Comparison of ENCODE assay signal across 8 mouse cellular contexts in the genomic region with DNA sequence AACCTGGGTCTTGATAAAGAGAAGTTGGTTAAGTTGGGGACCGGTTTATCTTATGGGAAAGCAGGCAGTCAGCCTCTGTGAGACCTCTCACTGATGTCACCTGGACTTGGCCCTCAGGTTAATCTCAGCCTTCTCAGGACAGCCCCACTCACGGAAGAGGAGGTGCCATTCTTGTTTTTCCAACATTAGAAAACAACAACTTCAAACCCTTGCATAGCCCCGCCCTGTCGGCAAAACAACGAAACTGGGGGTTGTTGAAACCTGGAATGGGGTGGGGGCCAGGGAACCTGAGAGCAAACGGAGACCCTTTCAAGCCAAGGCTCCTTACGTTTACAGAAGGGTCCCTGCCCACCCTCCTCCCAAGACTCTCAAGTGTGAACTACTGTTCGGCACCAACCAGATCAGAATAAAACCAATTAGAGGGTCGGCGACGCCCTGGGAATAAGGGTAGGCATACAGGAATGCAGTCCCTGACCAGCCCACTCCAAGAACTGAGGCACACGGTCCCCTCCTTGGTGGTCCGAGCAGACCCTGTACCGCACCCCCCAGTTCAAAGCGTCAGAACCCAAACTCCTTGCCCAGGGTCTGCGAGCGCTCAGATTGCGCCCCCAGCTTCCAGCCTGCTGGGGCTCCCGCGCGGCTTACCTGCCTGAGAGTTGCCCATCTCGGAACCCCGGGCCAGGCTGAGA. TPM values are rescaled to one million over a fixed set of nuclear protein-coding genes. Genes with fewer than 3 reads are reported as not detected.
DNase-seq lines count a peak whose midpoint lies in the region; ATAC-seq lines count a peak whose summit lies in the region.

No protein-coding gene starts in this region.

- peak overlapping the region; percentile 99 for H3K4me2 ChIP-seq in heart, embryonic 15.5 days
- peak overlapping the region; percentile 83 for H3K4me2 ChIP-seq in embryonic facial prominence, embryonic 15.5 days (replicated peaks)
- H3K4me2 ChIP-seq in kidney, embryonic 15.5 days, result peak overlapping the region; percentile 99
- peak overlapping the region; percentile 98 for H3K4me2 ChIP-seq in midbrain, embryonic 12.5 days (replicated peaks)

- 2% methylated on average over 23 of the region's 23 CpGs for WGBS in heart, embryonic 15.5 days
- 2% methylated on average over 23 of the region's 23 CpGs for WGBS in embryonic facial prominence, embryonic 15.5 days
- 3% methylated on average over 23 of the region's 23 CpGs for WGBS in kidney, embryonic 15.5 days
- 3% methylated on average over 23 of the region's 23 CpGs for WGBS in midbrain, embryonic 12.5 days

- peaks cover 20% of the 10 kb centered on the region for H3K4me1 ChIP-seq in heart, embryonic 15.5 days (replicated peaks)
- peaks cover 35% of the 10 kb centered on the region for H3K4me1 ChIP-seq in embryonic facial prominence, embryonic 15.5 days
- H3K4me1 ChIP-seq in kidney, embryonic 15.5 days, result peaks cover 51% of the 10 kb centered on the region
- H3K4me1 ChIP-seq in midbrain, embryonic 12.5 days, result peaks cover 12% of the 10 kb centered on the region

- H3K27ac ChIP-seq in heart, embryonic 15.5 days, result no peak overlapping the region
- H3K27ac ChIP-seq in embryonic facial prominence, embryonic 15.5 days (replicated peaks), result peak overlapping the region; percentile 92
- peak overlapping the region; percentile 94 for H3K27ac ChIP-seq in kidney, embryonic 15.5 days
- H3K27ac ChIP-seq in midbrain, embryonic 12.5 days (replicated peaks), result no peak overlapping the region

- no peaks in the 10 kb centered on the region for H3K9me3 ChIP-seq in heart, embryonic 15.5 days (replicated peaks)
- H3K9me3 ChIP-seq in embryonic facial prominence, embryonic 15.5 days (replicated peaks), result no peaks in the 10 kb centered on the region
- H3K9me3 ChIP-seq in kidney, embryonic 15.5 days (replicated peaks), result no peaks in the 10 kb centered on the region
- no peaks in the 10 kb centered on the region for H3K9me3 ChIP-seq in midbrain, embryonic 12.5 days

- DNase-seq in heart, postnatal 4 days, result no peak
- DNase-seq in adrenal gland, postnatal 25 days, result no peak
- no peak for DNase-seq in frontal cortex, adult 2 months (ENCODE audit: extremely low spot score in 1 of 2, low spot score in 1 of 2)
- no peak for DNase-seq in gastrocnemius, adult 8-10 months (ENCODE audit: low spot score in 2 of 2)

- peak overlapping the region; percentile 67 for H3K4me3 ChIP-seq in heart, embryonic 15.5 days
- peak overlapping the region; percentile 64 for H3K4me3 ChIP-seq in embryonic facial prominence, embryonic 15.5 days (replicated peaks)
- H3K4me3 ChIP-seq in kidney, embryonic 15.5 days (replicated peaks), result peak overlapping the region; percentile 75
- H3K4me3 ChIP-seq in midbrain, embryonic 12.5 days, result peak overlapping the region; percentile 67

- no peaks in the 10 kb centered on the region for H3K36me3 ChIP-seq in heart, embryonic 15.5 days
- no peaks in the 10 kb centered on the region for H3K36me3 ChIP-seq in embryonic facial prominence, embryonic 15.5 days
- H3K36me3 ChIP-seq in kidney, embryonic 15.5 days, result no peaks in the 10 kb centered on the region
- no peaks in the 10 kb centered on the region for H3K36me3 ChIP-seq in midbrain, embryonic 12.5 days

- ATAC-seq in heart, embryonic 15.5 days (replicated peaks; ENCODE audit: insufficient number of reproducible peaks, insufficient read depth, low FRiP score, low read depth), result 0 out of 2 replicates have a peak, but pooled peaks have one; percentile 4
- ATAC-seq in embryonic facial prominence, embryonic 15.5 days (ENCODE audit: insufficient number of reproducible peaks, low FRiP score, low TSS enrichment, low read depth), result 0 out of 2 replicates have a peak, but pooled peaks have one; percentile 34
- ATAC-seq in kidney, embryonic 15.5 days (replicated peaks; ENCODE audit: low FRiP score), result peak; percentile 30; the same call in 1 of the 2 replicates
- ATAC-seq in midbrain, embryonic 12.5 days (ENCODE audit: low FRiP score, low read depth), result peak; percentile 44; the same call in 1 of the 2 replicates

- H3K9ac ChIP-seq in heart, embryonic 15.5 days, result peak overlapping the region; percentile 49
- peak overlapping the region; percentile 48 for H3K9ac ChIP-seq in embryonic facial prominence, embryonic 15.5 days
- peak overlapping the region; percentile 51 for H3K9ac ChIP-seq in kidney, embryonic 15.5 days
- peak overlapping the region; percentile 60; the same call in 1 of the 2 replicates for H3K9ac ChIP-seq in midbrain, embryonic 12.5 days (replicated peaks)

- peaks cover 25% of the 10 kb centered on the region for H3K27me3 ChIP-seq in heart, embryonic 15.5 days
- H3K27me3 ChIP-seq in embryonic facial prominence, embryonic 15.5 days, result peaks cover 32% of the 10 kb centered on the region
- H3K27me3 ChIP-seq in kidney, embryonic 15.5 days, result peaks cover 49% of the 10 kb centered on the region
- peaks cover 62% of the 10 kb centered on the region for H3K27me3 ChIP-seq in midbrain, embryonic 12.5 days

RNA-seq across cellular contexts. Expression of gene Erbb3, which starts 0.5 kb away (rescaled TPM):
- 3.4 and 5.0 TPM in 2 replicates for polyA plus RNA-seq in heart, embryonic 15.5 days (2015; fragmentation: Nextera tagmentation; extraction: Ambion mirVana)
- 1 to 10 TPM; 7.1 to 8.2 TPM for total RNA-seq in heart, postnatal 4 days (2021)
- polyA plus RNA-seq in embryonic facial prominence, embryonic 15.5 days (2015; fragmentation: Nextera tagmentation; extraction: Ambion mirVana), result 23.9 and 25.8 TPM in 2 replicates
- 9.7 and 10.7 TPM in 2 replicates for polyA plus RNA-seq in kidney, embryonic 15.5 days (2015; fragmentation: Nextera tagmentation; extraction: Ambion mirVana)
- polyA plus RNA-seq in midbrain, embryonic 12.5 days (2016; fragmentation: Nextera tagmentation; extraction: Ambion mirVana), result 0.76 and 0.94 TPM in 2 replicates
- 2.8 and 3.8 TPM in 2 replicates for total RNA-seq in adrenal gland, postnatal 25 days (2021)
- 8.4 and 9.2 TPM in 2 replicates for polyA plus RNA-seq in frontal cortex, adult 2 months (2012; rRNA removed)
- 1 to 10 TPM; 2.1 to 2.7 (median 2.2) TPM for total RNA-seq in gastrocnemius, adult 8-10 months (2022)

RNA-seq across cellular contexts. Expression of gene Pa2g4, which starts 23.1 kb away (rescaled TPM):
- 101 and 132 TPM in 2 replicates for polyA plus RNA-seq in heart, embryonic 15.5 days (2015; fragmentation: Nextera tagmentation; extraction: Ambion mirVana)
- 10 to 100 TPM; 81.9 to 82.5 TPM for total RNA-seq in heart, postnatal 4 days (2021)
- 186 and 189 TPM in 2 replicates for polyA plus RNA-seq in embryonic facial prominence, embryonic 15.5 days (2015; fragmentation: Nextera tagmentation; extraction: Ambion mirVana)
- 205 and 207 TPM in 2 replicates for polyA plus RNA-seq in kidney, embryonic 15.5 days (2015; fragmentation: Nextera tagmentation; extraction: Ambion mirVana)
- 164 and 170 TPM in 2 replicates for polyA plus RNA-seq in midbrain, embryonic 12.5 days (2016; fragmentation: Nextera tagmentation; extraction: Ambion mirVana)
- total RNA-seq in adrenal gland, postnatal 25 days (2021), result 83.8 and 97.6 TPM in 2 replicates
- 72.3 and 78.6 TPM in 2 replicates for polyA plus RNA-seq in frontal cortex, adult 2 months (2012; rRNA removed)
- total RNA-seq in gastrocnemius, adult 8-10 months (2022), result 10 to 100 TPM; 29.0 to 39.9 (median 33.1) TPM

RNA-seq across cellular contexts. Expression of gene Rps26, which starts 37.6 kb away (rescaled TPM):
- polyA plus RNA-seq in heart, embryonic 15.5 days (2015; fragmentation: Nextera tagmentation; extraction: Ambion mirVana), result 359 and 409 TPM in 2 replicates
- total RNA-seq in heart, postnatal 4 days (2021), result 100 to 1,000 TPM; 505 to 516 TPM
- polyA plus RNA-seq in embryonic facial prominence, embryonic 15.5 days (2015; fragmentation: Nextera tagmentation; extraction: Ambion mirVana), result 833 and 868 TPM in 2 replicates
- polyA plus RNA-seq in kidney, embryonic 15.5 days (2015; fragmentation: Nextera tagmentation; extraction: Ambion mirVana), result 752 and 867 TPM in 2 replicates
- polyA plus RNA-seq in midbrain, embryonic 12.5 days (2016; fragmentation: Nextera tagmentation; extraction: Ambion mirVana), result 444 and 507 TPM in 2 replicates
- 688 and 827 TPM in 2 replicates for total RNA-seq in adrenal gland, postnatal 25 days (2021)
- polyA plus RNA-seq in frontal cortex, adult 2 months (2012; rRNA removed), result 396 and 476 TPM in 2 replicates
- total RNA-seq in gastrocnemius, adult 8-10 months (2022), result 100 to 1,000 TPM; 166 to 361 (median 250) TPM

RNA-seq across cellular contexts. Expression of gene Rpl41, which starts 39.8 kb away (rescaled TPM):
- 2,261 and 2,363 TPM in 2 replicates for polyA plus RNA-seq in heart, embryonic 15.5 days (2015; fragmentation: Nextera tagmentation; extraction: Ambion mirVana)
- total RNA-seq in heart, postnatal 4 days (2021), result 1,000 to 10,000 TPM; 2,410 to 2,531 TPM
- 4,202 and 4,259 TPM in 2 replicates for polyA plus RNA-seq in embryonic facial prominence, embryonic 15.5 days (2015; fragmentation: Nextera tagmentation; extraction: Ambion mirVana)
- polyA plus RNA-seq in kidney, embryonic 15.5 days (2015; fragmentation: Nextera tagmentation; extraction: Ambion mirVana), result 4,214 and 4,446 TPM in 2 replicates
- polyA plus RNA-seq in midbrain, embryonic 12.5 days (2016; fragmentation: Nextera tagmentation; extraction: Ambion mirVana), result 2,391 and 2,602 TPM in 2 replicates
- 2,617 and 2,671 TPM in 2 replicates for total RNA-seq in adrenal gland, postnatal 25 days (2021)
- polyA plus RNA-seq in frontal cortex, adult 2 months (2012; rRNA removed), result 1,933 and 2,601 TPM in 2 replicates
- total RNA-seq in gastrocnemius, adult 8-10 months (2022), result 1,000 to 10,000 TPM in 2 of 4 experiments, 100 to 1,000 TPM in 2; 907 to 1,327 (median 1,023) TPM

RNA-seq across cellular contexts. Expression of gene Zc3h10, which starts 41.3 kb away (rescaled TPM):
- 10.2 and 11.0 TPM in 2 replicates for polyA plus RNA-seq in heart, embryonic 15.5 days (2015; fragmentation: Nextera tagmentation; extraction: Ambion mirVana)
- total RNA-seq in heart, postnatal 4 days (2021), result 1 to 10 TPM; 6.9 to 8.3 TPM
- polyA plus RNA-seq in embryonic facial prominence, embryonic 15.5 days (2015; fragmentation: Nextera tagmentation; extraction: Ambion mirVana), result 15.8 and 16.0 TPM in 2 replicates
- polyA plus RNA-seq in kidney, embryonic 15.5 days (2015; fragmentation: Nextera tagmentation; extraction: Ambion mirVana), result 16.2 and 17.7 TPM in 2 replicates
- 20.1 and 22.5 TPM in 2 replicates for polyA plus RNA-seq in midbrain, embryonic 12.5 days (2016; fragmentation: Nextera tagmentation; extraction: Ambion mirVana)
- 9.1 and 13.6 TPM in 2 replicates for total RNA-seq in adrenal gland, postnatal 25 days (2021)
- polyA plus RNA-seq in frontal cortex, adult 2 months (2012; rRNA removed), result 11.3 and 12.2 TPM in 2 replicates
- total RNA-seq in gastrocnemius, adult 8-10 months (2022), result 1 to 10 TPM; 5.7 to 7.5 (median 6.7) TPM

Comparison
In these comparisons a context has a peak if more than half of its experiments do, and no peak if none do; other contexts are left out.
1. H3K27ac ChIP-seq: peak in embryonic facial prominence, embryonic 15.5 days (single experiment) and kidney, embryonic 15.5 days (single experiment); none in heart, embryonic 15.5 days (single experiment) and midbrain, embryonic 12.5 days (single experiment).
2. Peak in every context shown above with its lines, with median percentiles within 50 percentile points of each other: ATAC-seq, H3K4me2 ChIP-seq, H3K4me3 ChIP-seq and H3K9ac ChIP-seq.